Mouse (Mus musculus) ES-E14 (cell line): ENCODE results near the gene Mcrip1.

Experiments used
- CHD2 ChIP-seq: IDR thresholded peaks from 2 replicates; pipeline ENCODE4 v1.6.1; 2014; ENCODE audit warnings: mild to moderate bottlenecking, low read depth, low read length, inconsistent platforms
- MAFK ChIP-seq: IDR thresholded peaks from 2 replicates; pipeline ENCODE4 v1.6.1; 2014; ENCODE audit warnings: mild to moderate bottlenecking, low read depth, low read length, inconsistent platforms; ENCODE audit not compliant: insufficient read depth

DNA sequence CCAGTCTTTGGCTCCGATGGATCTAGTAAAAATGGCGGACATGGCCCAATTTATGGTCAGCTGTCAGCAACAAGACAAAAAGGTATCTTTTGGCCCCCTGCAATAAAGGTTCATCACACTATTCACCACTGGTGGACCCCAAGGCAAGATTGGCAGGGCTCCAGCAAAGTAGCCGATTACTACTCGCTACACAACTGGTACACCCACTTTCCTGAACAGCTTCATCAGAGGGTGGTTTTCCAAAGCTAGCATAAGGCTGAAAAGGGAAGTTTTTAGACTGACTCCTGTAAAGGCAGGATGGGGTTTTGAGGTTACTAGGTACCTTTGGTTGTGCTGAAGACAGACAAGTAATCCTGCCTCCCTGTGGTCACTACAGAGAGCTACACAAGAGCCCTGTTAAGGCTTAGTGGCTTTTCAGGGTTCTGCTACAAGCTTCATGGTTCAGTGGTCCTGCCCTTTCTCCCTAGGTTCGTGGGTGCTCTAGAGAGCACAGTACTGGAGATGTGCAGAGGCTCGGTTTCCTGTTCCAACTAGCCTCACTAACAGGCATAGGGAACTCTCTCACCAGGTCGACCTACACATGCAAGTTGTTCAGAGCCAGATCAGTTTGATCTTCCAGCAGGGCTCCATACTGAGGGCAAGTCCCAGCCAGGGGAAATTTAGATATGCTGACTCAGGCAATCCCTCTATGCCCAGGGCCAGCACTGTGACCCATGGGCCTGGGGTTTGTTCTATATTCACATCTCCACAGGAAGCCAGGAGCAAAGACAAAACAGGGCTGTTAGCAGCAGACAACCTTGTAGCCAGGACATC, 27.9 kb upstream of the Mcrip1 start:
- TF ChIP-seq CHD2 (no peak), MAFK (peak; percentile 73)
